Mouse (Mus musculus): ENCODE data around the gene Ppp2r3a.

DNA sequence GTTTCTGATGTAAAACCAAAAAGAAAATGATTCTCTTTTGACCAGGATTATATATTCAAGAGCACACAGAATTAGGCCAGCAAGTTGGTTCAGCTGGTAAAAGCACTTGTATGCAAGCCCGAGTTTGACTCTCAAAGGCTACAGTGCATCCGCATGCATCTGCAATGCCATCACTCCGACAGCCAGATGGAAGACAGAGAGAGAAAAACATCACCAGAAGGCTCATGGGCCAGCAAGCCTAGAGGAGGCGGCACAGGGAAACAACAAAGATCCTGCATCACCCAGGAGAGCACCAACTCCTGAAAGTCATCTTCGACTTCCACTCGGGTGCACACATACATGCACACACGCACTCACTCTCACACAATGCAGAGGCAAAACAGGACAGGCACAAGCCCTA lies 4.1 kb downstream of the Ppp2r3a start:
- TF ChIP-seq CTCF (IDR thresholded peaks at IDR 0.05; ENCODE audit: low read depth, low read length) (no peak), POLR2A (IDR thresholded peaks at IDR 0.05; ENCODE audit: insufficient read depth, low read length) (no peak)

Measured in ES-Bruce4 (cell line).